Mouse (Mus musculus) A20 (cell line): ENCODE data around the gene Raph1.
A peak's percentile ranks its signal among the peaks of the same experiment; 100 is the strongest.

Experiments used
- DNase-seq: peaks from one replicate; pipeline ENCODE4 v3.0.0-alpha.2; 2011; ENCODE audit warnings: low read depth, low spot score

Gene Raph1

GRCm38 (mm10) chr1:60566631-60567311 is at the start of gene Raph1:
Gene Raph1, minus strand, starts transcription at chr1:60567104.
- peak; percentile 79 for DNase-seq

GRCm38 (mm10) chr1:60615703-60616102 is 48.8 kb upstream of the Raph1 start:
- peak; percentile 41 for DNase-seq

- no peak for DNase-seq
Measured at GRCm38 (mm10) chr1:60614902-60615301, 48.0 kb upstream of the Raph1 start.

GRCm38 (mm10) chr1:60611968-60612367 is 45.1 kb upstream of the Raph1 start:
- no peak for DNase-seq

GRCm38 (mm10) chr1:60610631-60611030 is 43.7 kb upstream of the Raph1 start:
- DNase-seq, result no peak

- DNase-seq, result no peak
Measured at GRCm38 (mm10) chr1:60609011-60609775, 42.3 kb upstream of the Raph1 start.

GRCm38 (mm10) chr1:60604481-60605021 is 37.6 kb upstream of the Raph1 start:
- no peak for DNase-seq

GRCm38 (mm10) chr1:60600682-60601081 is 33.8 kb upstream of the Raph1 start:
- no peak for DNase-seq

GRCm38 (mm10) chr1:60599926-60600325 is 33.0 kb upstream of the Raph1 start:
- no peak for DNase-seq

GRCm38 (mm10) chr1:60599013-60599701 is 32.3 kb upstream of the Raph1 start:
- no peak for DNase-seq

- no peak for DNase-seq
Measured at GRCm38 (mm10) chr1:60596386-60597320, 29.7 kb upstream of the Raph1 start.

GRCm38 (mm10) chr1:60593101-60593500 is 26.2 kb upstream of the Raph1 start:
- no peak for DNase-seq

GRCm38 (mm10) chr1:60588887-60589629 is 22.2 kb upstream of the Raph1 start:
- DNase-seq, result no peak

GRCm38 (mm10) chr1:60580990-60581389 is 14.1 kb upstream of the Raph1 start:
- no peak for DNase-seq

GRCm38 (mm10) chr1:60579886-60580285 is 13.0 kb upstream of the Raph1 start:
- DNase-seq, result no peak

GRCm38 (mm10) chr1:60572699-60573098 is 5.8 kb upstream of the Raph1 start:
- no peak for DNase-seq

GRCm38 (mm10) chr1:60569741-60570140 is 2.8 kb upstream of the Raph1 start:
- no peak for DNase-seq

- DNase-seq, result no peak
Measured at GRCm38 (mm10) chr1:60569210-60569609, 2.3 kb upstream of the Raph1 start.

GRCm38 (mm10) chr1:60567321-60567720 is 417 bp upstream of the Raph1 start:
- no peak for DNase-seq

- no peak for DNase-seq
Measured at GRCm38 (mm10) chr1:60565931-60566630, 823 bp downstream of the Raph1 start.
